Mouse (Mus musculus) spleen, postnatal 0 days (tissue): Measurements from ENCODE around the gene Gm21616. TPM values are rescaled to one million over a fixed set of nuclear protein-coding genes. Genes with fewer than 3 reads are reported as not detected.

Experiments used
- polyA plus RNA-seq: library from polyadenylated mRNA; unstranded; fragments of >200 nt; fragmentation: Nextera tagmentation; extraction: Ambion mirVana; gene quantifications from 2 replicates; pipeline ENCODE4 v1.2.1, GENCODE M21; 2015

Gene Gm21616
- polyA plus RNA-seq = not detected in 2 replicates

DNA sequence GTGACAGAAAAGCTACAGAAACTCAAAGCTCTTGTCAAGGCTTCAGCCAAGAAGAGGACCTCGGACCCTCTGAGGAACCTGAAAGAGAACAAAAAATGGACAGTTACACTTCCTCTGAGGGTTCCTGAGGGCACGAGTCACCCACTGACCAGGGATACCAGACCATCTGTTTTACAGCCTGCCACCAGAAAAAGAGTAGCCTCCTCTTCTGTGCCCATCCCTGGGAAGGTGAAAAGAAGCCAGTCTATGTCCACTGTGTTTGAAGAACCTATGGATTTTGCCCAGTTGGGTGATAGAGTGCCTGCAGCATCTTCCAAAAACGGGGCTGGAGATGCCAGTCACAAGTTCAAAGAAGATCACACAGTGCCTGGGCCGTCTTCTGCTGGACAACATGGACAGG lies at the start of gene Gm21616:
Gene Gm21616, plus strand, starts transcription at position 301 of the 400 bp plus-strand sequence.

